Mouse (Mus musculus) MEL (cell line): ENCODE data around the gene Arrb1. TPM values are rescaled to one million over a fixed set of nuclear protein-coding genes. Genes with fewer than 3 reads are reported as not detected.

Source experiments
- DNase-seq: peaks from one replicate; pipeline ENCODE4 v3.0.0; 2011; ENCODE audit warnings: low read depth, low spot score
- H3K27ac ChIP-seq: 2 replicates; pipeline ENCODE4 v1.5.1; 2012; ENCODE audit warnings: low read depth, mild to moderate bottlenecking, control low read depth, low read length, moderate library complexity; ENCODE audit not compliant: control insufficient read depth
- H3K27me3 ChIP-seq, 2 experiments: fragments of 150-350 bp in 1 of 2; sonication (generic) in 1 of 2; 2 replicates each; pipeline ENCODE4 v1.6.1; 2012; ENCODE audit warnings: low read length in 2 of 2, mild to moderate bottlenecking in 2 of 2, improper control_type of control experiment in 1 of 2, moderate library complexity in 1 of 2; ENCODE audit not compliant: insufficient read depth in 2 of 2, control insufficient read depth in 1 of 2
- H3K36me3 ChIP-seq, 2 experiments: 2 replicates each; pipeline ENCODE4 v1.6.1; 2012 to 2014; ENCODE audit warnings: low read length in 2 of 2, improper control_type of control experiment in 1 of 2, inconsistent platforms in 1 of 2, mild to moderate bottlenecking in 1 of 2; ENCODE audit not compliant: insufficient read depth in 2 of 2, control insufficient read depth in 1 of 2
- H3K4me1 ChIP-seq, 2 experiments: fragments of 150-350 bp in 1 of 2; sonication (generic) in 1 of 2; 2 replicates each; pipeline ENCODE4 v1.6.1; 2012; ENCODE audit warnings: low read length in 2 of 2, improper control_type of control experiment in 1 of 2, mild to moderate bottlenecking in 1 of 2; ENCODE audit not compliant: insufficient read depth in 2 of 2, control insufficient read depth in 1 of 2
- H3K4me3 ChIP-seq, 2 experiments: fragments of 150-350 bp in 1 of 2; sonication (generic) in 1 of 2; 2 replicates each; pipeline ENCODE4 v1.5.1; 2012; ENCODE audit warnings: low read depth in 2 of 2, low read length in 2 of 2, mild to moderate bottlenecking in 2 of 2, moderate library complexity in 2 of 2, control low read depth in 1 of 2, improper control_type of control experiment in 1 of 2; ENCODE audit not compliant: control insufficient read depth in 1 of 2, insufficient read depth in 1 of 2
- H3K79me2 ChIP-seq: 2 replicates; pipeline ENCODE4 v1.6.1; 2012; ENCODE audit warnings: mild to moderate bottlenecking, low read length, moderate library complexity; ENCODE audit not compliant: control insufficient read depth, poor library complexity, insufficient read depth
- H3K9ac ChIP-seq: 2 replicates; pipeline ENCODE4 v1.6.1; 2012; ENCODE audit warnings: low read depth, mild to moderate bottlenecking, control low read depth, low read length, moderate library complexity; ENCODE audit not compliant: control insufficient read depth, poor library complexity, severe bottlenecking
- H3K9me3 ChIP-seq: fragments of 150-350 bp; sonication (generic); replicated peaks from 2 replicates; pipeline ENCODE4 v1.6.1; 2012; ENCODE audit warnings: mild to moderate bottlenecking, low read length, improper control_type of control experiment, moderate library complexity; ENCODE audit not compliant: insufficient read depth
- BHLHE40 ChIP-seq: IDR thresholded peaks from 2 replicates; pipeline ENCODE4 v1.6.1; 2012; ENCODE audit warnings: low read depth, mild to moderate bottlenecking, inconsistent platforms, low read length, improper control_type of control experiment, borderline replicate concordance
- CHD1 ChIP-seq: IDR thresholded peaks from 2 replicates; pipeline ENCODE4 v1.6.1; 2012; ENCODE audit warnings: low read depth, mild to moderate bottlenecking, inconsistent platforms, low read length, improper control_type of control experiment
- CTCF ChIP-seq, 3 experiments: IDR thresholded peaks in 2 of 3; conservative IDR thresholded peaks in 1 of 3; 2 replicates each; pipeline ENCODE4 v1.5.1; 2011 to 2012; ENCODE audit warnings: low read length in 3 of 3, low read depth in 2 of 3, mild to moderate bottlenecking in 2 of 3, improper control_type of control experiment in 1 of 3, inconsistent platforms in 1 of 3, mixed read lengths in 1 of 3, moderate library complexity in 1 of 3; ENCODE audit not compliant: control insufficient read depth in 1 of 3, insufficient read depth in 1 of 3, poor library complexity in 1 of 3, severe bottlenecking in 1 of 3
- ELF1 ChIP-seq: IDR thresholded peaks from 2 replicates; pipeline ENCODE4 v1.6.1; 2014; ENCODE audit warnings: low read depth, mild to moderate bottlenecking, inconsistent platforms, low read length, improper control_type of control experiment, moderate library complexity
- EP300 ChIP-seq, 2 experiments: IDR thresholded peaks; 2 replicates each; pipeline ENCODE4 v1.6.1; 2011; ENCODE audit warnings: improper control_type of control experiment in 2 of 2, low read length in 2 of 2, low read depth in 1 of 2, mild to moderate bottlenecking in 1 of 2
- ETS1 ChIP-seq: IDR thresholded peaks from 2 replicates; pipeline ENCODE4 v1.6.1; 2012; ENCODE audit warnings: low read depth, mild to moderate bottlenecking, inconsistent platforms, low read length, improper control_type of control experiment, moderate library complexity
- GATA1 ChIP-seq: IDR thresholded peaks from 2 replicates; pipeline ENCODE4 v1.6.1; 2011; ENCODE audit warnings: low read depth, low read length, improper control_type of control experiment
- HCFC1 ChIP-seq: IDR thresholded peaks from 2 replicates; pipeline ENCODE4 v1.6.1; 2012; ENCODE audit warnings: low read depth, mild to moderate bottlenecking, inconsistent platforms, low read length, improper control_type of control experiment, moderate library complexity
- KAT2A ChIP-seq: conservative IDR thresholded peaks from 2 replicates; pipeline ENCODE4 v1.6.1; 2012; ENCODE audit warnings: low read depth, low read length, improper control_type of control experiment, inconsistent platforms
- MAFK ChIP-seq: IDR thresholded peaks from 2 replicates; pipeline ENCODE4 v1.6.1; 2011; ENCODE audit warnings: low read depth, mild to moderate bottlenecking, low read length, improper control_type of control experiment, borderline replicate concordance
- MAX ChIP-seq: IDR thresholded peaks from 2 replicates; pipeline ENCODE4 v1.6.1; 2011; ENCODE audit warnings: low read length, improper control_type of control experiment
- MAZ ChIP-seq: IDR thresholded peaks from 2 replicates; pipeline ENCODE4 v1.6.1; 2012; ENCODE audit warnings: low read depth, mild to moderate bottlenecking, inconsistent platforms, low read length, improper control_type of control experiment
- MEF2A ChIP-seq: IDR thresholded peaks from 2 replicates; pipeline ENCODE4 v1.6.1; 2014; ENCODE audit warnings: low read depth, mild to moderate bottlenecking, inconsistent platforms, low read length, improper control_type of control experiment; ENCODE audit not compliant: poor library complexity, insufficient replicate concordance, severe bottlenecking; ENCODE audit errors: extremely low read depth
- MYB ChIP-seq: IDR thresholded peaks from 2 replicates; pipeline ENCODE4 v1.6.1; 2011; ENCODE audit warnings: mild to moderate bottlenecking, low read depth, low read length, improper control_type of control experiment
- MYC ChIP-seq: IDR thresholded peaks from 2 replicates; pipeline ENCODE4 v1.6.1; 2011; ENCODE audit warnings: low read depth, mild to moderate bottlenecking, low read length, improper control_type of control experiment, moderate library complexity
- NELFE ChIP-seq: IDR thresholded peaks from 2 replicates; pipeline ENCODE4 v1.6.1; 2011; ENCODE audit warnings: low read depth, low read length, improper control_type of control experiment
- POLR2A ChIP-seq, 2 experiments: IDR thresholded peaks; 2 replicates each; pipeline ENCODE4 v1.6.1; 2011 to 2012; ENCODE audit warnings: low read length in 2 of 2, mild to moderate bottlenecking in 2 of 2, control low read depth in 1 of 2, improper control_type of control experiment in 1 of 2, low read depth in 1 of 2, moderate library complexity in 1 of 2; ENCODE audit not compliant: control insufficient read depth in 1 of 2, insufficient read depth in 1 of 2, poor library complexity in 1 of 2
- POLR2AphosphoS2 ChIP-seq: IDR thresholded peaks from 2 replicates; pipeline ENCODE4 v1.6.1; 2011; ENCODE audit warnings: low read length, improper control_type of control experiment
- POLR2AphosphoS5 ChIP-seq: IDR thresholded peaks from 2 replicates; pipeline ENCODE4 v1.6.1; 2012; ENCODE audit warnings: low read depth, borderline replicate concordance, mild to moderate bottlenecking, inconsistent platforms, low read length, moderate library complexity, mixed read lengths
- SMC3 ChIP-seq: IDR thresholded peaks from 2 replicates; pipeline ENCODE4 v1.6.1; 2011; ENCODE audit warnings: low read depth, low read length, improper control_type of control experiment
- TBP ChIP-seq: IDR thresholded peaks from 2 replicates; pipeline ENCODE4 v1.8.0; 2011; ENCODE audit warnings: low read depth, low read length, improper control_type of control experiment
- TCF12 ChIP-seq: IDR thresholded peaks from 2 replicates; pipeline ENCODE4 v1.6.1; 2014; ENCODE audit warnings: low read depth, mild to moderate bottlenecking, inconsistent platforms, low read length, improper control_type of control experiment, moderate library complexity
- UBTF ChIP-seq: IDR thresholded peaks from 2 replicates; pipeline ENCODE4 v1.6.1; 2012; ENCODE audit warnings: low read depth, mild to moderate bottlenecking, inconsistent platforms, low read length, improper control_type of control experiment, moderate library complexity, borderline replicate concordance; ENCODE audit not compliant: insufficient read depth
- USF1 ChIP-seq: IDR thresholded peaks from 2 replicates; pipeline ENCODE4 v1.6.1; 2014; ENCODE audit warnings: low read depth, mild to moderate bottlenecking, inconsistent platforms, low read length, improper control_type of control experiment, moderate library complexity
- USF2 ChIP-seq, 2 experiments: IDR thresholded peaks; 2 replicates each; pipeline ENCODE4 v1.6.1; 2011 to 2012; ENCODE audit warnings: improper control_type of control experiment in 2 of 2, low read length in 2 of 2, borderline replicate concordance in 1 of 2, inconsistent platforms in 1 of 2, low read depth in 1 of 2, mild to moderate bottlenecking in 1 of 2; ENCODE audit not compliant: insufficient read depth in 1 of 2
- ZC3H11A ChIP-seq: IDR thresholded peaks from 2 replicates; pipeline ENCODE4 v1.6.1; 2012; ENCODE audit warnings: low read depth, mild to moderate bottlenecking, inconsistent platforms, low read length, improper control_type of control experiment
- ZKSCAN1 ChIP-seq: IDR thresholded peaks from 2 replicates; pipeline ENCODE4 v1.6.1; 2012; ENCODE audit warnings: low read depth, mild to moderate bottlenecking, inconsistent platforms, low read length, improper control_type of control experiment, moderate library complexity
- ZMIZ1 ChIP-seq: IDR thresholded peaks from 2 replicates; pipeline ENCODE4 v1.6.1; 2012; ENCODE audit warnings: low read depth, mild to moderate bottlenecking, inconsistent platforms, low read length, improper control_type of control experiment, moderate library complexity
- polyA plus RNA-seq, 2 experiments: library from polyadenylated mRNA; stranded (reverse) in 1 of 2; unstranded in 1 of 2; fragments of >175 nt in 1 of 2; fragments of >200 nt in 1 of 2; gene quantifications; 2 replicates each; pipeline versions ENCODE4 v1.2.1 to v1.2.4; 2012; ENCODE audit warnings: low replicate concordance in 2 of 2, low read depth in 1 of 2; ENCODE audit not compliant: insufficient read length in 2 of 2, insufficient read depth in 1 of 2, missing spikeins in 1 of 2
- total RNA-seq: library from RNA; depleted of rRNA; stranded (reverse); fragments of 300-350 nt; gene quantifications from 2 replicates; pipeline ENCODE4 v1.2.3, GENCODE M21; 2012

The Arrb1 gene
- total and polyA plus RNA-seq, 3 experiments = 27.0 to 67.7 (median 62.7) TPM

DNA sequence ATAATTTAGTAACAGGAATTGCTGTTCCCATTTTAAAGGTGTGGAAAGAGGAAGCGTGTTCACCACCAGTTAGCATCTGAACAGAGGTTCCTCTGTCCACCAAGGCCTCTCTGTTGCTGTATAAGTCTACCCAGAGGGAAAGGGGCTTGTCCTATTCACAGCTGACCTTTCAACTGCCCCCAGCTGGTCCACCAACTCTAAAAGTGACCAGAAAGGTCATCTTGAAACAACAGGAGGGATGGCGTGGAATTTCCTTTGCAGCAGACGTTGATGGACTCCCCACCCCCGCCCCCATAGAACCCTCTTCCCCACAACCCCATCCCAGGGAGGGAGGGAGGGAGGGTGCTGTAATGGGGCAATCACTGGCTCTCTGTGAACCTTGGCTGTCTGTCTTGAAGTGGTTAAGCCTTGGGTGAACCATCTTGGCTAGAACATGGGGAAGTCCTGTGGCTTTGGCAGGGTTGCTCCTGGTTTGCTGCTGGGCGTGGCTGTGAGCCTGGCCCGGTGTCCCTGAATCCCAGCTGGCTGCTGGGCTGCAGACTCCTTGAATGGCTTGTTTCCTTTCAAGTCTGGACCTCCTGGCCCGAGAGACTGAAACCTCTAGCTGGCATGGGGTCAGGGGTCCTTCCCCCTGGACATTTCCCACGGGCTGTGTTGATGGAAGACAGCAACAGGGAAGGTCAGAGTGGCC is 4.1 kb downstream of the Arrb1 start:
- H3K4me3 ChIP-seq = no peak overlapping the region
- peaks cover 3 to 36% of the 10 kb centered on the region in 2 experiments for H3K4me1 ChIP-seq
- H3K9ac ChIP-seq = no peak overlapping the region
- H3K27me3 ChIP-seq = no peaks in the 10 kb centered on the region
- H3K36me3 ChIP-seq = peaks cover 0 to 25% of the 10 kb centered on the region in 2 experiments; a peak in 2 of 4 replicates
- TF ChIP-seq POLR2AphosphoS5 (no peak), EP300 (IDR thresholded peaks at IDR 0.05; ENCODE audit: low read depth in 1 of 2, low read length in 2 of 2) (no peak), ZKSCAN1 (no peak), MAX (no peak), CTCF (IDR thresholded peaks at IDR 0.05 in 2 of 3, conservative IDR thresholded peaks at IDR 0.05 in 1 of 3; ENCODE audit: control insufficient read depth in 1 of 3, insufficient read depth in 1 of 3, low read depth in 2 of 3, low read length in 3 of 3, poor library complexity in 1 of 3, severe bottlenecking in 1 of 3) (no peak), KAT2A (no peak), USF1 (no peak), HCFC1 (no peak), SMC3 (no peak), MYB (no peak), TCF12 (no peak), MAZ (no peak), ZMIZ1 (no peak), ETS1 (no peak), POLR2AphosphoS2 (no peak)
- TF ChIP-seq, all 39 proteins: peak for 0
- DNase-seq = peak; percentile 60
- peaks cover 45% of the 10 kb centered on the region for H3K79me2 ChIP-seq
- no peak overlapping the region for H3K27ac ChIP-seq
- H3K9me3 ChIP-seq = no peaks in the 10 kb centered on the region

DNA sequence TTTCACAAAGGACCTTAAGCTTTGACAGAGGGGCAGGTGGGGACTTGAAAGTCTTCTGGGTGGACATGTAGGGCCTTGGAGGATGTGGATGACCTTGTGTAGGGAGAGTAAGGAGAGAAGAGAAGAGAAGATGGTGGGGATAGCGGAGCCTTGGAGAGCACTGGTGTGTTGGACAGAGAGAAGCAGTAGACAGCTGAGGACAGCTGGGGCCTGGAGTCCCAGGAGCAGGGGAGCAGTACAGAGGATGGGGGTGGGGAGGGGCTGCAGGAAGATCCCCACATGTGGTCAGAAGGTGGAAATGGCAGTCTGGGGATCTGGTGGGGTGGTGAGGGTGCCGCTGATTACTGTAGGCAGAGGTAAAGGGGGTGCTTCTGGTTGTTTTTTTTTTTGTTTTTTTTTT is 4.8 kb downstream of the Arrb1 start:
- peaks cover 0 to 22% of the 10 kb centered on the region in 2 experiments; a peak in 2 of 4 replicates for H3K36me3 ChIP-seq
- no peak overlapping the region for H3K4me3 ChIP-seq
- H3K79me2 ChIP-seq = peaks cover 45% of the 10 kb centered on the region
- peaks cover 5 to 33% of the 10 kb centered on the region in 2 experiments for H3K4me1 ChIP-seq
- no peaks in the 10 kb centered on the region for H3K9me3 ChIP-seq
- no peak overlapping the region for H3K9ac ChIP-seq
- TF ChIP-seq MAFK (no peak), ELF1 (no peak), POLR2AphosphoS2 (no peak), MAX (no peak), MYC (no peak), BHLHE40 (no peak), MAZ (no peak), GATA1 (no peak), CHD1 (no peak), EP300 (IDR thresholded peaks at IDR 0.05; ENCODE audit: low read depth in 1 of 2, low read length in 2 of 2) (no peak), MEF2A (no peak), NELFE (no peak), TBP (no peak), UBTF (no peak), ETS1 (no peak), USF2 (IDR thresholded peaks at IDR 0.05; ENCODE audit: borderline replicate concordance in 1 of 2, insufficient read depth in 1 of 2, low read depth in 1 of 2, low read length in 2 of 2) (no peak), POLR2A (IDR thresholded peaks at IDR 0.05; ENCODE audit: control insufficient read depth in 1 of 2, insufficient read depth in 1 of 2, low read depth in 1 of 2, low read length in 2 of 2, poor library complexity in 1 of 2) (no peak), ZC3H11A (no peak), SMC3 (no peak), TCF12 (no peak)
- no peak for DNase-seq
- no peak overlapping the region for H3K27ac ChIP-seq
- H3K27me3 ChIP-seq = no peaks in the 10 kb centered on the region
